Mouse (Mus musculus) heart, postnatal 0 days (tissue): ENCODE results near the gene Zfp827.

Source experiments
- CTCF ChIP-seq: IDR thresholded peaks from 2 replicates; pipeline ENCODE4 v1.5.1; 2016; ENCODE audit warnings: antibody characterized with exemption, control low read depth, low read depth
- EP300 ChIP-seq: IDR thresholded peaks from 2 replicates; pipeline ENCODE4 v1.6.1; 2016; ENCODE audit warnings: antibody characterized with exemption, low read depth

GRCm38 (mm10) chr8:79226046-79226445 is 197.8 kb downstream of the Zfp827 start:
- no peak for TF ChIP-seq CTCF
- no peak for TF ChIP-seq EP300
